Mouse (Mus musculus) neutrophil, adult 5-6 weeks (primary cell): Measurements from ENCODE around the gene Igfals. TPM values are rescaled to one million over a fixed set of nuclear protein-coding genes. Genes with fewer than 3 reads are reported as not detected.

Source experiments
- ATAC-seq: fragments of 151-379, 151-347 bp; 2 replicates; pipeline ENCODE4 v1.8.0; 2017; ENCODE audit warnings: mild to moderate bottlenecking, moderate TSS enrichment; ENCODE audit not compliant: insufficient number of reproducible peaks, poor library complexity, low FRiP score, severe bottlenecking; ENCODE audit errors: extremely low read depth
- total RNA-seq: library from RNA; stranded (forward); fragments of 200-1000 nt; gene quantifications from 2 replicates; pipeline ENCODE4 v1.2.3, GENCODE M21; 2017

Igfals gene
- total RNA-seq, 1 experiment from 2014 or later = not detected

DNA sequence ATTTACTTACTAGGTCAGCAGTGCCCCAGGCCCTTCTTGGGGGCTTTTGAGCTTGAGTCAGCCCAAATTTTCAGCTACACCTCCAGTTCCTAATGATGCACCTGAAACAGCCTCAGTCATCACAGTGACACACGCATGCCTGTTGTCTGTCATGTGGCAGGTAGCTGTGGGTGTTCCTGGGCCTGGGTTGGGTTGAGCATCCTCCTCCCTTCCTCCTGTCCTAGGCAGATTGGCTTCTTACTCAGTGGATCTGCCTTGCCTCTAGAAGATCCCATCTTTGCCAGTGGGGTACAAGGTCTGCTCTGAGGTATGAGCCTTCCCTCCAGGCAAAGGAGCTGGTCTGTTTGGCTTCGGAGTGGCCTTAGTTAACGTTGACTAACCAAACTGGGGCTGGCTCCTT, 23.1 kb downstream of the Igfals start:
- ATAC-seq = no peak

DNA sequence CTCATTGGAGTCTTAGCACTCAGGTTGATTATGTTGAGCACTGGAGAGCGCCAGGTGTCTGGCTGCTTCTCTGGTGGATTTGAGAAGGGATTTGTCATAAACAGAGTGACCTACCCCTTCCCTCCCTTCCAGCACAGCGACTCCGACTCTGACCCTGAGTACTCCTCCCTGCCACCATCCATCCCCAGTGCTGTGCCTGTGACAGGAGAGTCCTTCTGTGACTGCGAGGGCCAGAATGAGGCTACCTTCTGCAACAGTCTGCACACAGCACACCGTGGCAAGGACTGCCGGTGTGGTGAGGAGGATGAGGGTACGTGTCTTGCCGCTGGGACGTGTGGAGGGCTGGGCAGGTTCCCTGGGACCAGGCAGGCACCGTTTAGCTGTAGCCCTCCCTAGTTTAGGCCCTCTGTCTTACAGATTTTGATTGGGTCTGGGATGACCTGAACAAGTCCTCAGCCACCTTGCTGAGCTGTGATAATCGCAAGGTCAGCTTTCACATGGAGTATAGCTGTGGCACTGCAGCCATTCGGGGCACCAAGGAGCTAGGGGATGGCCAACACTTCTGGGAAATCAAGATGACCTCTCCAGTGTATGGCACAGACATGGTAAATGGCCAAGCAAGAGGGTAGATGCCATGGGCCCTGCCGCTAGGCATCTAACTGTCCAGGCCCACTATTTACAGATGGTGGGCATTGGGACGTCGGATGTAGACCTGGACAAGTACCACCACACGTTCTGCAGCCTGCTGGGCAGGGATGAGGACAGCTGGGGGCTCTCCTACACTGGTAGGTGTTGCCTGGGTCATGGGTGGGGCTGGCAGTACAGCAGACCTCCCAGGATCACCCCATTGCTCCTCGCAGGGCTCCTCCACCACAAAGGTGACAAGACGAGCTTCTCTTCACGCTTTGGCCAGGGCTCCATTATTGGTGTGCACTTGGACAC, 24.6 kb downstream of the Igfals start:
- no peak for ATAC-seq

DNA sequence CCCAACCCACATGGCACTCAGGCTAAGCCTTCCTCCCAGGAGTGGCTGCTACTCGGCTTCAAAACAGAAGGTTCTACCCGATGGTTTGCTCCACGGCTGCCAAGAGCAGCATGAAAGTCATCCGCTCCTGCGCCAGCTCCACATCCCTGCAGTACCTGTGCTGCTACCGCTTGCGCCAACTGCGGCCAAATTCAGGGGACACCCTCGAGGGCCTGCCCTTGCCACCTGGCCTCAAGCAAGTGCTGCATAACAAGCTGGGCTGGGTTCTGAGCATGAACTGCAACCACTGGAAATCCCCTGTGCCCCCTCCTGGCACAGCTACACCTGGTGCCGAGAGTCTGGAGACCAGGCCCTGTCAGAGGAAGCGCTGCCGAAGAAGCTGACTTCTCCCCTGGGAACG, 25.5 kb downstream of the Igfals start:
- no peak for ATAC-seq

DNA sequence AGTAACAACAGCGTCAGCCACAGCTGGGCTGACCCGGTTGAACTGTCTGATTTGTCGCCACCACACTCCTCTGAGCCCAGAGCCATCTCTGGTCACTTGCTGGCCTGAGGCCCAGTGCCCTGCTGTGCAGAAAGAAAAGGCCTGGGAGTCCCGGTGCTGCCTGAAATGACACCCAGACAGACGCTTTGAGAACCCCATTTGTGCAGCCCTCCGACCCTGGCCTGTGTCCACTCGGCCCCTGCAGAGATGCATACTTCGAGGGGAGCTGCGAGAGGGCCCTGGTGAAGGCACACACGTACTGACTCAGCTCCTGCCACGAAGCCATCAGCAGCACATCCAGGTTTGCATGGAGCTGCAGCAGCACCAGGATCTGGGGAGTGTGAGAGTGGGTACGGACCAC, 27.0 kb downstream of the Igfals start:
- ATAC-seq = no peak

DNA sequence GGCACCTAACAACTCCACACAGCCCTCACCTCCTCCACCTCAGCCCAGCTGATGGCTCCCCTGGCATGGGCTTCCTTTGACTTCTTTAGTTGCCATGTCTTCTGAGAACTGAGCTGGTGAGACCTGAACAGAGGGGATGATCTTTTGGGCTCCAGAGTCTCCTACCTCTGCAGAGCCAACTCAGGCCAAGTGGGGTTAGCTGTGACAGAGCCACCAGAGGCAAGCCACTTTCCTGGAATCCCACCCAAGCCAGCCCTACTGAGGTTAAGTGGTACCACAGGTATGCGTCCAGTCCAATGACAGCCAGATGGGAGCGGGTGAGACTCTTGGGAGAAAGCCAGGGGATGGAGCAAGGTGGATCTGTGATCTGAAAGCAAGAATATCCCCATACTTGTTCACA, 27.5 kb downstream of the Igfals start:
- ATAC-seq = no peak

DNA sequence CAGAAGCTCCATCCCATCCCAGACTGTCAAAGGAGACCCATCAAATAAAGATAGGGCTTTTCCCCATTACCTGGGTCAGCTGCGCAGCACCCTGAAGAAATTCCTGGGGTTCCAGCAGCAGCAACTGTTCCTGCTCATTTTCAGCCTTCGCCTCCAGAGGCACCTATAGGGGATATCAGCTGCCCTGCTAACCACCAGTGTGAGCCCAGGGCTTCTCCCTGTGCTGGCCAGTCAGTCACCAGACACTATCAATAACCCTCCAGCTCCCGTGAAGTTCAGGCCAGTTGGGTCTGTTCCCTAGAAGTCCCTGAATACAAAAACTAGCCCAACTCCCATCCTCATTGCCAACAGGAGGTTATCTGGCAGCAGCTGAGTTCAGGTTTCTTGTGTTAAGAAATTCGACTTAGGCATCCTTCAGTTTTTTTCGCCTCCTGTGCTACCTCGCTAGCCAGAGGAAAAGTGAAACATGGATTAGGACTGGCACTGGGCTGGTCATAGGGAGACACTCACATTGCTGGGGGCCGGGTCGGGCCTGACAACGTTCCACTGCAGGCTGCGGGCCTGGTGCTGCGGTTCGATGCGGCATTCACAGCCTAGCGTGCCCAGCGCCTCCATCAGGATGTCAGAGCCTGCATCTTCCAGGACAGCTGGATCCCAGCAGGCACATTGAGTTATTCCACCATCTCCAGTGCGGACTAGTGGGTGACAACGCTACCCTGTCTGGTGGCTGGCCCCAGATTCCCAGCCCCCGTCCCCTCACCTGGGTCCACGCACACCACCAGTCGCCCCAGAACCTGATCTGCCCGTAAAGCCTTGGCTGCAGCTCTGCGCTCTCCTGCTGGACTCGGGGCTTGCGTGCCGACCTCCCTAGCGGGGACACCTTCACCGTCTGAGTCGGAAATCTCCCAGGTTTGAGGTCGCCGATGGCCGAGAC, 28.5 kb downstream of the Igfals start:
- ATAC-seq = no peak

DNA sequence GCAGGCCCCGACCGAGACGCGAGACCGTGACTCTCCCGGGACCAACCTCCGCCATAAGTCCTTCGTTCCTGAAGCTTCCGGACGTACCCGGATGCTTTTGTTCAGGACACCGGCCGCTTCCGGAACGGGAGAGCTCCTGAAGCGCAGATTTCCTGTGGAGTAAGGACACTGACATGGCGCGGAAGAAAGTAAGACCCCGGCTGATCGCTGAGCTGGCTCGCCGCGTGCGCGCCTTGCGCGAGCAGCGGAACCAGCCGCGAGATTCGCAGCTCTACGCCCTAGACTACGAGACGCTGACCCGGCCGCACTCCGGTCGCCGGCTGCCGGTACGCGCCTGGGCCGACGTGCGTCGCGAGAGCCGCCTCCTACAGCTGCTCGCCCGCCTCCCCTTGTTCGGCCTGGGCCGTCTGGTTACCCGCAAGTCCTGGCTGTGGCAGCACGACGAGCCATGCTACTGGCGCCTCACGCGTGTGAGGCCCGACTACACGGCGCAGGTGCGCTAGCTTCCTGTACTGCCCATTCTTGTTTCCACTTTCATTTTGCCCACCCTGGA, 29.3 kb downstream of the Igfals start, which contains the start of the genes Eme2 and Mrps34:
Gene Eme2 (minus strand): TSS at position 93 of the 553 bp plus-strand sequence.
Gene Mrps34 (plus strand): TSS at position 122 of the 553 bp plus-strand sequence.
- ATAC-seq = peak; percentile 31

DNA sequence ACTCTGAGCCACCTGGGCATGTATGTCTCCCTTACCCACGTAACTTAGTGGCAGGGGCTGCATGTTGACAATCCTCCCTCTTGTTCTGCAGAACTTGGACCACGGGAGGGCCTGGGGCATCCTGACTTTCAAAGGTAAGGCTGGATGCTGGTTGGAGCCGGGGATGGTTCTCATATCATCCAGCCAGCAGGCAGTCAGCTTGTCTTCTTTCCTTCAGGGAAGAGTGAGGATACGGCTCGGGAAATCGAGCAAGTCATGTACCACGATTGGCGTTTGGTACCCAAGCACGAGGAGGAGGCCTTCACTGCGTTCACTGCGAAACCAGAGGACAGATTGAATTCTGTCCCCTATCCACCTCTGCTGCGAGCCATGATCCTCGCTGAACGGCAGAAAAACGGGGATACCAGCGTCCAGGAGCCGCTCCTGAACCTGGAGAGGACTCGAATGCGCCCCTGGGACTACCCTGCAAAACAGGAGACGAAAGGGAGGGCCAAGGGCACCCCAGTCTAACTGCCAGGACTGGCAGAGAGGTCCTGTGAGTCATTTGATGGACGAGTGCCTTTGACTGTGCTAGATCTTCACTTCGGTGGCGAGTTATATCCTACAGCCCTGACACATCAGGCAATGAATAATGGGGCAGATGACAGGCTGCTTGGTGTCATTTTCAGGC, 29.9 kb downstream of the Igfals start:
- no peak for ATAC-seq

DNA sequence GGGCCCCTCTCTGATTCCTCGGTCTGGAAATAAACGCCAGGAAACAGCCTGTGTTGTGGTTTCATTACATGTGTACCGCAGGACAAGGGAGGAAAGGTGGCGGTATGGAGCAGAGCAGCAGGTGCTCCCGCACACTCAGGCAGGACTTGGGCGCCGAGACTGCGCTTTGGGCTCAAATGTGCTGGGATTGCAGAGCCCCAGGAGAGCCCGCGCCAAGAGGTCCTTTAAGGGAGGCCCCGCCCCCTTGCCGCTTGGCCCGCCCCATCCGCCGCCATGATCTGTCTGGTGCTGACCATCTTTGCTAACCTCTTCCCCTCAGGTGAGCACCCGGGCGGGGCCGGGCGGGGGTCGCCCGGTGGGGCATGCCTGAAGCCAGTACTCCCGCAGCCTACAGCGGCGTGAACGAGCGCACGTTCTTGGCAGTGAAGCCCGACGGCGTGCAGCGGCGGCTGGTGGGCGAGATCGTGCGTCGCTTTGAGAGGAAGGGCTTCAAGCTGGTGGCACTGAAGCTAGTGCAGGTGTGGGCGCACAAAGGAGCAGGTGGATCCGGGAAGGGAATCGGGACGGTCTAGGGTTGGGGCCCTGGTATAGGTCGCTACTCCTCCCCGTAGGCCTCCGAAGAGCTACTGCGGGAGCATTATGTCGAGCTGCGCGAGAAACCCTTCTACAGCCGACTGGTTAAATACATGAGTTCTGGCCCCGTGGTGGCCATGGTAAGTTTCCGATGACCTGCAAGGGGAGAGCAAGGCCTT, 30.6 kb downstream of the Igfals start, which contains the start of gene Nme3:
Gene Nme3 (plus strand): TSS at position 260 of the 752 bp plus-strand sequence.
- ATAC-seq = peak; percentile 42; the same call in 1 of the 2 replicates

DNA sequence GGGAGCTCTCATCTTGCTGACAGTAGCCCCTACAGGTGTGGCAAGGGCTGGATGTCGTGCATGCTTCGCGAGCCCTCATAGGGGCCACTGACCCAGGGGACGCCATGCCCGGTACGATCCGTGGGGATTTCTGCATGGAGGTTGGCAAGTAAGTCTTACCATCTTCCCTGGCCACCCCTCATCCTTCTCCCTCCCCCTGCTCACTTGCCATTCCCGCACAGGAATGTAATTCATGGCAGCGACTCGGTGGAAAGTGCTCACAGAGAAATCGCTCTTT, 31.1 kb downstream of the Igfals start:
- no peak for ATAC-seq

DNA sequence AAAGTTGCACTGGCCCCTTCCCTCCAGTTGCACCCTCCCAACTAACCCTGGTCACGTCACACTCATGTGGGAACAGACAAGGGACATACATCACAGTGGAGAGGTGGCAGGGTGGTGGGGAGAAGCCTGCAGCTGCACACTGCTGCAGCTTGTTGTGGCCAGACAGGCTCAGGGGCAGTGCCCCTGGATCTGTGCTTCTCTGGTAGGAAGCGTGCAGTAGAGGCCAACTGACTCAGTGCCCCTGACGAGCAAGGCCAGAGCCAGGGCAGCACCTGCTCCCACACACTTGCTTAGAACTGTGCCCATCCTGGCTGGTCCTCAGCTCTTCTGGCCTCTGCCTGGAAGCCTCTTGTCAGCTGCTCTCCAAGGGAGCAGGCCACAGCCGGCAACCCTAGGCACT, 31.8 kb downstream of the Igfals start:
- no peak for ATAC-seq

DNA sequence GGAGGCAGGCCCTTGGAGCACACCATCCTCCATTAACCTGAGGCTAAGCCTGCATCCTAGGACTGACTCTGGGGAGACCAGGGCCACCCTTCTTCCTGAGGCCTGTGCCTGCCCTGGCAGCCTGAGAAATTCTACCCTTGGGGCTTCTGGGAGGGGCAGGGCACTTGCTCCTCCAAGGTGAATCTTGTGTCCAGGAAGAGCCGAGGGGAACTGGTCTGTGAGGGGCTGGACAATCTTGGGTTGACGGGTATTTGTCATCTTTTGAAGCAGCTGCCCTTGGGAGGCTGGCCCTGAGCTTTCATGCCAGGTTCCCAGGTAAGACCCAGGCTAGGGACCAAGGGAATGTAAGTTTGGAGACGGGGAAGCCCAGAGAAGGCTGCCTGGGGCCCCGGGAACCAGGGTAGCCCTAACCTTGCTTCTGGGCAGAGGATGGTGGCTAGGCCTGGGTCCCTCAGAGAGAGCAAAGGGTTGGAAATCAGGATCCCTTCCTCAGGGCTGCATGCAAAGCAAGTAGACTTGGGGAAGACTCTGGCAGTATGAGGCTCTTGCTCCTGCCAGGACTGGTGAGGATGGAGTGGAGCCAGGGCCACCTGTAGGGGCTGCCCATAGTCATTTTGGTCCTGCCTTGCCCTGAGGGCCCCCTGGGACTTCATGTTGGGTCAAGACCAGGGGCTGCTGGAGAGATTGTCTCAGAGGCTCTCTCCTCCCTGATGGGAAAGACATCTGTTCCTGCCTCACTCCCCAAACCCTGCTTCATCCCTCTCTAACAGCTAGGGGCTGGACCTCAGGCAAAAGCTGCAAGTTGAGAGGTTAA, 32.5 kb downstream of the Igfals start:
- ATAC-seq = no peak

DNA sequence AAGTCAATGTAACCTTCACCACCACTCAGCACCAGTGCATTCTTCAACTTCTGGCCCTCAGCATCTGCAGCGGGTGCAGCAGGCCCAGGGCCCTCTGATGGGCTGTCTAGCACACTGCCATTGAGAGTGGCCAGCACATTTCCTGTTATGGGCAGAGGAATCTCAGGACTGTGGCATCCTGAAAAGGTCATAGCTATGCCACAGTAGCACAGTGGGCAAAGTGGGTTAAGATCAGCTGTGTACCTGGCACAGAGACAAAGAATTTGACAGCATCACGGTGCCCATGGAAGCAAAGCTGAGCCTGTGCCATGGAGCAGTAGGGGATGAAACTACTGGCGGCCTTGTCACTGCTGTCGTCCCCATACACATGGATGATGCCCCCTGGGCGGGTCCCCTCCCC, 33.4 kb downstream of the Igfals start:
- ATAC-seq = no peak

DNA sequence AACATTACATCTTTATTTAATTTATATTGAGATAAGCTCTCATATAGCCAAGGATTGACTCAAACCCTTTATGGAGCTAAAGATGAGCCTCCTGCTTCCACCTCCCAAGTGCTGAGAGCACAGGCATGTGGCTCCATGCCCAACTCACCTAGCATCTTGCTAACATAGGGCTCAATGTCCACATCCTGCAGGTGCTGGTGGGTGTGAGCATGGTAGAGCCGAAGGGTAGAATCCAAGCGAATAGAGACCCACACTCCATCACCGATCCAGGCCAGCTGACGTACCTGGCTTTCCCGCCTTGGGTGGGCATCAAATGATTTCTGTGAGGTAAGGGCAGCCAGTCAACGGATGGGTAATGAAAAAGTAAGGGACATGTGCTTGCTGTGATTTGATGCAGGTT, 34.2 kb downstream of the Igfals start:
- ATAC-seq = no peak

DNA sequence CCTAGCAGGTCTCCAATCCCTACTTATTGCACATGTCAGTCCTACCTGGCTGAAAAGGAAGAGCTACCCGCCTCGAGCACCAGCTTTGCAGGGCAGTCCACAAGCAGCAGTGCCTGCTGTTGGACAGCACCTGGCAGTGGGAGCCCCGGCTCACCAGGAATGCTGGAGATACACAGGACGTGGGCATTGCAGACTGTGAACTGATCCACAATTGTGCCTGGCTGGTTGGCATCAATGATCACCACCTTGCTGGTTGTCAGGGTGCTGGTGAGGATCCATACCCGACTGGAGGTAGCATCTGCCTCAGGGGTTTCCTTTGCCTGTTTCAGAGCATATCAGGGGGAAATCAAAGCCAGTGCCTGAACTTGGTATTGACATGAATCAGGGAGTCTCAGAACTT, 36.3 kb downstream of the Igfals start:
- no peak for ATAC-seq

DNA sequence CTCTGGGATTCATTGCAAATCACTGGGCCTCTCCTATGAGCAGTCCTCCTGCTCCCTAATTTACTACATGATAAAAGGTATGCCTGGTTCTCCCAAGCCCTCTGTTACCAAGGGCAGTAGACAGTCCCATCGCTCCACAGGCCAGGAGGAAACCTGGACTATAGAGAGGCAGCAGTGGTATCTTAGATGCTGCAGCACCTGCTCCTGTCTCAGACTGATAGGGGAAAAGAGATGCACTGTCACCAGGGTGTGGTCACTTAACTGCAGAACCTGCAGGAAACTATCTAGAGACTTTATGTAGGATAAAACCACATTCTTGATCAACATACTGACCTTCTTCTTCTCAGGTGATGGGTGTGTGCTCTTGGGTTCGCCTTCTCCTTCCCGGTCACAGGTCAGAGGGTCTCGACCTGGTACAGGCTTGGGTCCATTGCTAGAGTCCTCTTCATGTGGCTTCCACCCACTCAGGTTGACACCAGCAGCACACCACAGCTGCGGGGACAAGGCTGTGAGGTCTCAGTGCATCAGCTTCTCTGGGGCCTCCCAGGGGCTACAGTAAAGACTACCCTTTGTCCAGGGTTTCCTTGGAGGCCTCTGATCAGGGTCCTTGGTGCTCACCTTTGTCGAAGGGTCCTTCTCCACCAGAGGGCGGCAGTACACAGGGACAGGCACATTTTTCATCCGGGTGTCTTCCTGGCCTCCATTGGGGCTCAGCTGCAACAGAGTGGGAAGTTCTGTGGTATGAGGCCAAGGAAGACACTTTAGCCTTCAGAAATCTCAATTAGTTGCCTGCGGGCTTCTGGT, 37.1 kb downstream of the Igfals start:
- no peak for ATAC-seq

DNA sequence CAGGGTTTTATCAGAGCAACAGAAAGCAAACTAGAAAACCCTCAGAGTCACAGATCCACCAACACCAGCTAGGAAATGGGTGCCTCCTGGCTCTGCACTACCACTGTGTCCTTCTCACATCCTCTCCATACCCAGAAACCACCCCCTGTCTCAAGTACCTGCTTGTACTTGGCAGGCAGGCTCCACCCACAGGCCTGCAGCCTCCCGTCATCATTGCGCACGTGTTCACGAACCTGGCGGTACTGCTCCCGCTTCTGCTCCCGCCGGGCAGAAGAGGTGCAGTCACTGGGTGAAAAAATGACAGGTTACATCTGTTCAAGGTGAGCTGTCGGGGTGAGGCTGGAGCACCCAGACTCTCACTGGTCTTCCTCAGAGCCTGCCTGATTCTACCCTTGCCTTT, 38.0 kb downstream of the Igfals start:
- no peak for ATAC-seq
